Mouse (Mus musculus) B cell, adult 2 months (primary cell): ENCODE measurements at regions not wholly inside any gene's neighbourhood (a gene's known extent, or its start where the extent isn't known, plus 50 kb on each side); places are given as distances from the start of the nearest gene placed in this dataset.

Source experiments
- DNase-seq, 2 experiments: peaks; one replicate each; pipeline ENCODE4 v3.0.0; 2022

- DNase-seq = no peak
Observed at GRCm38 (mm10) chr1:155472112-155472955, 55.1 kb upstream of the Xpr1 start.

DNA sequence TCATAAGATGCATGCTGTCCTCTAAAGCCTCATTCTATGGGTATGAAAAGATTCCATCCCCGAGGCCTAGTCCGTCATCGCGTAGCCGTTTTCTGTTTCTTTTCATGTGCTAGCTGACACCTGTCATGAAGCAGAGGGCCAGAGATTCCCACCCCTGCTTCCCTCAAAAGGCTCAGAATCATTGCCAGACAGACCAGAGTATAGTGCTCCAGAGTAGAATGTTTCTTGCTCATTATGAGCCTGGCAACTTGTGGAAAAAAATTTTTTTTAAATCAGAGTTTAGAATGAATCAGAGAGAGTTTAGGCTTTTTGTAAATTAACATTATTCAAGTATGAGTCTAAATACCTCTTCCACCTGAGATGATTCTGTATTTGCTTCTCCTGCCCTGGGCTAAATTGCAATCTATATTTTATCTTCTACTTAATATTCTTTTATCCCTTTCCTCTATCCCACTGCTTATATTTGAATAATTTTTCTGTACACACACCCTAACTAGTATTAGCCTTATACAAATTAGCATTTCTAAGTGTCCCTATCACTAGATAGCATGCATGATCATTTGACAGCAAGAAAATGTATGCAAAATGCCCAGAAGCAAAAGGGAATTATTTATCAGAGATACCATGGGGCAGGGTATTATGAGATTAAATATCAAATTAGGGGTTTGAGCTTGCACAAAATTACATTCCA, 55.9 kb upstream of the Xpr1 start:
- DNase-seq = no peak

DNA sequence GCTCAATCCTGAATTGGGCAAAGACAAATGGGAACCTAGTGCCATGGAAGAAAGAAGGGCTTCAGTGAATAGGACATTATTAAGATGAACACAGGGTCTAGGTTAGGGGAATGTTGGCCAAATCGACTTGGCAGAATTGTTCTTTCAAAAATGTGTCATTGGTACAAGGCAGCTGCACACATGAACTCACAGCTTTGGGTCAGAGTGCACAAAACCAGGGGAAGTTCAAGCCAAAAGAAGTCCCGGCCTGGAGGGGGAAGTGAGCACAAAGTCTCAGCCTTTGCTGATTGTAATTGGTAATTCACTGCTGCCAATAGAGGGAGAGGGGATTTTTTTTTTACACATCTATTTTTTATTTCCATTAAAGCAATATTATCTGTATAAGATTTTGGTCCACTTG, 57.8 kb upstream of the Xpr1 start:
- no peak for DNase-seq

DNA sequence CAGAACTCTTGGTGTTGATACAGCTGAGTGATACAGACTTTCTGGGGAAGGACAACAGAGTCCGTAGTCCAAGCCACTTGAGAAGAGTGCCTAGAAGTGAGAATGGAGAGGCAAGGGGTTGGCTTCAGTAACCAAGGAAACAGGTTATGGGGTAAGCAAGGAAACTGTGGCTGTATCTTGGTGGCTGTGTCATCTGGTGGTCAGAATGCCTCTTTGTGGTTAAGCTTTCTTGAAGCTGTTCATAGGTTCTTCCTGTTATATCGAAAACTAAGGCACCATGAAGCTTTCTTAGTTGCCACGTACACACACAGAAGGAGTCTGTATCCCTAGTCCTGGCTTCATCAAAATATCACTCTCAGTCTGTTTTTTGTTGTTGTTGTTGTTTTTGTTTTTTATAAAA, 59.0 kb upstream of the Xpr1 start:
- no peak for DNase-seq

DNA sequence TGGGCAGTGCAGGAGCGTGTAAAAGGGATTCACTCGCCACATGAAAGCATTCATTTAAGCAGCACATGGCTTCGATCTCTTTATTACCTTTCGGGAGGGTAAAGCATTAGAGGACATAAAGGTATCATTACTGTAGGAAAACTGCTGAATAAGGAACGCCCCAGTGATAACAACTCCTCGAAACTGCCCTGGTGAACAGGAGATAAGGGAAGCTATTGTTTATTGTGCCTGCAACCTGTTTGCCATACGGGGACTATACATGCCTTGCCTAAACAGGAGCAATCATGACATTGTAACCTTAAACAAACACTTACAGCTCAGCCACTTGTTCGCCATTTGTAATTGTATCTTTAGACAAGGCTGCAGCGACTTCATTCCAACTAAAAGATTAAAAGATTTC, 64.9 kb upstream of the Xpr1 start:
- DNase-seq = no peak

DNA sequence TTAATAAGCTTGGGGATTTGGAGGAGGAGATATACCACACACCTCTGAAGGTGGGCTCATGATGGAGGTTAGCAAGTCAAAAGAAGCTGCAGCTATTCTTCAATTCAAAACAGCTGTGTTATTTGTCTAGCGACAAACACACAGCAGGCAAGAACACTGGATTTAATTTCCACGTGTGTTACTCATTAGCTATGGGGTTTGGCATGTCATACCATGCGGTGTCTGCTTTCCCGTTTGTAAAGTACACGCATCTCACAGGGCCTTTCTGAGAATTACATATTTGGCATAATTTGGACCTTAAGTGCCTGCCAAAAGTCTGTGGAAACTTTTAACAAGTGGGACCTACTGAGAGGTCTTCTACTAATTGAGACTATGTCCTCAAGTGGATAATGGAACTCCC, 65.5 kb upstream of the Xpr1 start:
- no peak for DNase-seq

GRCm38 (mm10) chr1:155483693-155484092, 66.5 kb upstream of the Xpr1 start:
- DNase-seq = peak; percentile 26 to 36

- DNase-seq = no peak
Observed at GRCm38 (mm10) chr1:155487796-155488195, 70.1 kb upstream of the Acbd6 start.

GRCm38 (mm10) chr1:155488966-155489661, 68.8 kb upstream of the Acbd6 start:
- DNase-seq = no peak

DNA sequence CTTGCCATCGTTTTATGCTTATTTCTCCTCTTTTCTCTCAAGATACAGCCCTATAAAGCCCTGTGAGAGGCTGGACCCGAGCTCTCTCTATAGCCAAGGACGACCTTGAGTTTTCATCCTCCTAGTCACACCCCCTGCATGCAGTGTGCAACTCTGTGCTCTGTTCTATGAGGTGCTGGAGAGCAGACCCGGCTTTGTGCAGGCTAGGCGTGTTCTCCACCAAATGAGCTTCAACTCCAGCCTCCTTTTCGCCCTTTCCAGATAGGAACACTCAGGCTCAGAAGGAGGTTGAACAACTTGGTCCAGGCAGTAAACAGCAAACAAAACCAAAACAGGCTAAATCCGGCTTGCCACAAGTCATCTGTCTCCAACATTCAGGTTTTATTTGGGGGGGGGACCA, 67.8 kb upstream of the Acbd6 start:
- no peak for DNase-seq

DNA sequence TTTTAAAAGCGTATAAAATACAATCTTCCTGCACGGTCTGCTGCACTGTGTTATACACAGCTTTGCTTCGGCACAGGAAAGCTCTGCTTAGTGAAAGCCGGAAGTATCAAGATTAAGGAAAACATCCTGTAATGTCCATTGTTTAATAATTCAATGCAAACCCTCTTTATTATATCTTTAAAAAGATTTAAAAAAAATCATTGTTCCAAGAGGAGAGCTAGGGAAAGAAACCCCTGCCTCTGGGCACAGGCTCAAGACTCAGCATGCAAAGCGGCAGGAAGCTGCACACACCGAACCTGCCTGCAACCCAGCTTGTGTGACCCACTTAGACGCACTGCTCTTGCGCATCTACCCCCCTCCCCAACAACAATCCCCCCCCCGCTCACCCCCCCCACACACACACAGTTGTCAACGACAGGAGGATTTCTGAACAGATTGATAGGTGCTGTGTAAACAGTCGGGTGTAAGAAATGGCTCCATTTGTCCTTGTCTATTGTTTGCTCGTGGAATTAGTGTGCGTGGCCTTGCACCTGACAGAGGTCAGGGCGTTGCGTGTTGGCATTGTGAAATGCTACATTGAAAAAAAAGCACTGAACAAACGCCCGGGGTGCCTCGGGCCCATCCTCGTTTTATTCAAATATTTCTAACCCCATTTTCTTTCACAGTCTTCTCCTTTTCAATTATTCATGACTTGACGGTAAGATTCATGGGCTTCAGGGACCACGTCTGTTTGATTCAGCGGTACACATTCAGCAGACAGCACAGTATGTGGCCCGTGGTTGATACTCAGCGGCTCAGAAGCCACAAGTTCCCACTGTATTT, 66.5 kb upstream of the Acbd6 start:
- no peak for DNase-seq

- no peak for DNase-seq
Observed at GRCm38 (mm10) chr1:155493333-155493732, 64.6 kb upstream of the Acbd6 start.

- no peak for DNase-seq
Observed at GRCm38 (mm10) chr1:155493799-155494198, 64.1 kb upstream of the Acbd6 start.

GRCm38 (mm10) chr1:155494347-155494746, 63.6 kb upstream of the Acbd6 start:
- no peak for DNase-seq

GRCm38 (mm10) chr1:155499735-155500134, 58.2 kb upstream of the Acbd6 start:
- DNase-seq = no peak

DNA sequence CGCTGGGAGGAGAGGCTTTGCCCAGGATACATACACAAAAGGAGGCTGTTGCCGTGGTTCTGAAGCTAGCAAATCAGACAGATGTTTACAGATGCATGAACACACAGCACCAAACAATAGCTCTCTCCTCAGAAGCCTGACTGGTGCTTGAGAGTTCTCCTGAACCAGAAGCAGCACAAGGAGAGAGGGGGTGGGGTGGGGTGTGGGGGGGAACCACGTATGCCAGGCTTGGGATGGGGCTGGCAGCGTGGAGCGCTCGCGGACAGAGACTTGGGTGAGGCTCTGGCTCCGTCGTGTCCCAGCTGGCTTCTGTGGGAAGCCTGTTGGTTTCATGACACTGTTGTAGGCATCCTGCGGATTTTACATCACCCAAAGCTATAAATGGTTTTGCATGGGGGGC, 55.1 kb upstream of the Acbd6 start:
- DNase-seq = no peak

DNA sequence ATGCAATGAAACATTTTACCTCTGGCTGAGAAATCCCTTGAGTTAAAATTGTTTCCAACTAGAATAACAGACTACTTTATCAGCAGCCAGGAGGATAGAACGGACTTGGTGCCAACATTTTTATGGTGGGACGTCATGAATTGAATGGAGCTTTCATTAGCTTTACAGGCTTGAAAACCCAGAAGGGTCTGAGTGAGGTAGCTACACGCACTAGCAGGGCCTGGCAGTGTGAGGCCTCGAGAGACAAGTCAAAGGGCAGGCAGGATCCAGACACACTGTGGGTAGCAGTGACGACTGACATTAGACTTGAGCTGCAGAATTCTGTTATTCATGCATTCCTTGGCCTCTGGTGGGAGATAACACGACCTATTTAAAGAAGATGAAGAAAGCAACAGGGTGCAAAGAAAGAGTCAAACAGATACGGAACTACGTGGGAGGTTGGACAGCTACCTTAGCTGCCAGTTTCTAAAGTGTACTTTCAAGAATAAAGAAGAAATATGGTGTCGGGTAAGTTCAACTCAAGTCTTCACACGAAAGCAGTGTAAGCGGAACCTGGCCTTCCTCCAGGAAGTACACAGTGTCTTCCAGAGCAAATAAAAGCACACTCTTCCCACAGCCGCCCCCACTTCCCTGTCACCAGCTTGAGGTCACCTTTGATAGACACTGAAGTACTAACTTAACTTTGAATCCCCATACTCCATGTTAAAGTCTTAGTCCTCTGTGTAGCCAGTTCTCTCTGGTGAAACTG, 53.2 kb upstream of the Acbd6 start:
- DNase-seq = no peak

DNA sequence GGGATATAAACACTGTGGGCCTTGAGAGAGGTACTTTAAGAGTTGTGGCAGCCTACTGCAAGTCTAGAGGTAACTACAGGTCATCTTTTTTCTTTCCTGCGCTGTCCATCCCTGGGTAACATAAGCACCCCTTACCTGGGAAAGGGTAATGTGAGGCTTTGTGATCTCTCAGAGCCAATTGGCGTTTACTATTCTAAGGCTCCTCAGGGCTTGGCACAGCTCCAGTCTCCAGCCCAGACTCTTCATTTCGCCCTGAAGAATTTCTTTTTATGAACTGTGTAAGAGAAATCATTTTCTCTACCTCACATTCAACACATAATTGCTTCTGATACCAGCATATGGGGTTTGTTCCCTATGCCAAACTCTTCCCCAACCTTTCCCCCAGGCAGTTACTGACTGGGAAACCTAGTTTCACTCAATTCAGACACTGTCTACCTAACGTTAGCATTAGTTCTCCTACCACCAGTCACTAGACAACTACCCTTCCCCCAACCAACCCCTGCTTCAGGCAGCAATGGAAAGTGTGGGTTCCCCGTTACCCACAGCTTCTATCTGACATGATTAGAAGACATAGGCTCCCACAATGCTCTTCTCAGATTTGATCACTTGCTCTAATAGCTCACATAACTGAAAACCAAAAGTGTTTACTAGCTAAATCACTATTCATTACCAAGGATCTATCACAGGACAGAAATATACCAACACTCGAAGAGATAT, 52.4 kb upstream of the Acbd6 start:
- DNase-seq = no peak
